Mouse (Mus musculus): ENCODE measurements around the gene Hmg20a. TPM values are rescaled to one million over a fixed set of nuclear protein-coding genes. Genes with fewer than 3 reads are reported as not detected.

Hmg20a gene
- polyA plus RNA-seq, 1 experiment from 2014 or later: 64.3 TPM

- H3K9me3 ChIP-seq (ENCODE audit: control insufficient read depth, low read length): no peaks in the 10 kb centered on the region
- WGBS: 85% methylated on average over 4 of the region's 4 CpGs
- ATAC-seq (ENCODE audit: low FRiP score, low TSS enrichment): no peak
- no peak overlapping the region for H3K4me2 ChIP-seq (replicated peaks; ENCODE audit: low read depth, low read length)
- H3K4me1 ChIP-seq (ENCODE audit: control insufficient read depth, insufficient read depth, low read length): 0 out of 2 replicates have a peak, but pooled peaks cover 3% of the 10 kb centered on the region
- H3K27ac ChIP-seq (ENCODE audit: low read depth, low read length): no peak overlapping the region
- peaks cover 30% of the 10 kb centered on the region; the same call in 1 of the 2 replicates for H3K36me3 ChIP-seq (ENCODE audit: control insufficient read depth, insufficient read depth, low read length)
- H3K9ac ChIP-seq (ENCODE audit: low read depth, low read length): no peak overlapping the region
- H3K27me3 ChIP-seq (ENCODE audit: control insufficient read depth, insufficient read depth, low read length): no peaks in the 10 kb centered on the region
- no peak overlapping the region for H3K4me3 ChIP-seq (ENCODE audit: low read length)
Measured at GRCm38 (mm10) chr9:56482623-56483022, 64.2 kb downstream of the Hmg20a start.

- no peaks in the 10 kb centered on the region for H3K9me3 ChIP-seq (ENCODE audit: control insufficient read depth, low read length)
- no peaks in the 10 kb centered on the region for H3K27me3 ChIP-seq (ENCODE audit: control insufficient read depth, insufficient read depth, low read length)
- 78% methylated on average over 1 of the region's 1 CpGs for WGBS
- H3K4me2 ChIP-seq (replicated peaks; ENCODE audit: low read depth, low read length): no peak overlapping the region
- peaks cover 47% of the 10 kb centered on the region for H3K36me3 ChIP-seq (ENCODE audit: control insufficient read depth, insufficient read depth, low read length)
- H3K4me1 ChIP-seq (ENCODE audit: control insufficient read depth, insufficient read depth, low read length): no peaks in the 10 kb centered on the region
- no peak overlapping the region for H3K9ac ChIP-seq (ENCODE audit: low read depth, low read length)
- no peak for ATAC-seq (ENCODE audit: low FRiP score, low TSS enrichment)
- H3K4me3 ChIP-seq (ENCODE audit: low read length): no peak overlapping the region
- no peak overlapping the region for H3K27ac ChIP-seq (ENCODE audit: low read depth, low read length)
Measured at GRCm38 (mm10) chr9:56485423-56485822, 67.0 kb downstream of the Hmg20a start.

GRCm38 (mm10) chr9:56486158-56486557 lies 67.7 kb downstream of the Hmg20a start:
- Histone ChIP-seq H3K27ac (ENCODE audit: low read depth, low read length) (no peak overlapping the region), H3K9me3 (ENCODE audit: control insufficient read depth, low read length) (no peaks in the 10 kb centered on the region), H3K4me2 (replicated peaks; ENCODE audit: low read depth, low read length) (no peak overlapping the region), H3K36me3 (ENCODE audit: control insufficient read depth, insufficient read depth, low read length) (peaks cover 54% of the 10 kb centered on the region), H3K4me1 (ENCODE audit: control insufficient read depth, insufficient read depth, low read length) (no peaks in the 10 kb centered on the region), H3K9ac (ENCODE audit: low read depth, low read length) (no peak overlapping the region), H3K27me3 (ENCODE audit: control insufficient read depth, insufficient read depth, low read length) (no peaks in the 10 kb centered on the region), H3K4me3 (ENCODE audit: low read length) (no peak overlapping the region)
- WGBS: 89% methylated on average over 3 of the region's 3 CpGs
- no peak for ATAC-seq (ENCODE audit: low FRiP score, low TSS enrichment)

GRCm38 (mm10) chr9:56487651-56488050 lies 69.2 kb downstream of the Hmg20a start:
- Histone ChIP-seq H3K4me3 (ENCODE audit: low read length) (no peak overlapping the region), H3K4me1 (ENCODE audit: control insufficient read depth, insufficient read depth, low read length) (no peaks in the 10 kb centered on the region), H3K27me3 (ENCODE audit: control insufficient read depth, insufficient read depth, low read length) (no peaks in the 10 kb centered on the region), H3K4me2 (replicated peaks; ENCODE audit: low read depth, low read length) (no peak overlapping the region), H3K27ac (ENCODE audit: low read depth, low read length) (no peak overlapping the region), H3K9me3 (ENCODE audit: control insufficient read depth, low read length) (no peaks in the 10 kb centered on the region), H3K36me3 (ENCODE audit: control insufficient read depth, insufficient read depth, low read length) (peaks cover 56% of the 10 kb centered on the region), H3K9ac (ENCODE audit: low read depth, low read length) (no peak overlapping the region)
- 89% methylated on average over 3 of the region's 3 CpGs for WGBS
- no peak for ATAC-seq (ENCODE audit: low FRiP score, low TSS enrichment)

- H3K9me3 ChIP-seq (ENCODE audit: control insufficient read depth, low read length): no peaks in the 10 kb centered on the region
- H3K4me3 ChIP-seq (ENCODE audit: low read length): no peak overlapping the region
- peaks cover 46% of the 10 kb centered on the region for H3K36me3 ChIP-seq (ENCODE audit: control insufficient read depth, insufficient read depth, low read length)
- 85% methylated on average over 3 of the region's 3 CpGs for WGBS
- H3K4me1 ChIP-seq (ENCODE audit: control insufficient read depth, insufficient read depth, low read length): no peaks in the 10 kb centered on the region
- no peak overlapping the region for H3K4me2 ChIP-seq (replicated peaks; ENCODE audit: low read depth, low read length)
- no peak for ATAC-seq (ENCODE audit: low FRiP score, low TSS enrichment)
- H3K9ac ChIP-seq (ENCODE audit: low read depth, low read length): no peak overlapping the region
- H3K27me3 ChIP-seq (ENCODE audit: control insufficient read depth, insufficient read depth, low read length): no peaks in the 10 kb centered on the region
- H3K27ac ChIP-seq (ENCODE audit: low read depth, low read length): no peak overlapping the region
Measured at GRCm38 (mm10) chr9:56492391-56492790, 74.0 kb downstream of the Hmg20a start.

- Histone ChIP-seq H3K9me3 (ENCODE audit: control insufficient read depth, low read length) (no peaks in the 10 kb centered on the region), H3K4me1 (ENCODE audit: control insufficient read depth, insufficient read depth, low read length) (no peaks in the 10 kb centered on the region), H3K36me3 (ENCODE audit: control insufficient read depth, insufficient read depth, low read length) (peaks cover 41% of the 10 kb centered on the region), H3K27ac (ENCODE audit: low read depth, low read length) (no peak overlapping the region), H3K4me2 (replicated peaks; ENCODE audit: low read depth, low read length) (no peak overlapping the region), H3K4me3 (ENCODE audit: low read length) (no peak overlapping the region), H3K27me3 (ENCODE audit: control insufficient read depth, insufficient read depth, low read length) (no peaks in the 10 kb centered on the region), H3K9ac (ENCODE audit: low read depth, low read length) (no peak overlapping the region)
- WGBS: 45% methylated on average over 1 of the region's 1 CpGs
- ATAC-seq (ENCODE audit: low FRiP score, low TSS enrichment): no peak
Measured at GRCm38 (mm10) chr9:56492916-56493315, 74.5 kb downstream of the Hmg20a start.

GRCm38 (mm10) chr9:56495088-56495487 lies 76.7 kb downstream of the Hmg20a start:
- Histone ChIP-seq H3K4me1 (ENCODE audit: control insufficient read depth, insufficient read depth, low read length) (peaks cover 6% of the 10 kb centered on the region; the same call in 1 of the 2 replicates), H3K27ac (ENCODE audit: low read depth, low read length) (no peak overlapping the region), H3K9me3 (ENCODE audit: control insufficient read depth, low read length) (no peaks in the 10 kb centered on the region), H3K36me3 (ENCODE audit: control insufficient read depth, insufficient read depth, low read length) (peaks cover 24% of the 10 kb centered on the region), H3K4me3 (ENCODE audit: low read length) (no peak overlapping the region), H3K9ac (ENCODE audit: low read depth, low read length) (no peak overlapping the region), H3K27me3 (ENCODE audit: control insufficient read depth, insufficient read depth, low read length) (no peaks in the 10 kb centered on the region), H3K4me2 (replicated peaks; ENCODE audit: low read depth, low read length) (no peak overlapping the region)
- 70% methylated on average over 7 of the region's 7 CpGs for WGBS
- no peak for ATAC-seq (ENCODE audit: low FRiP score, low TSS enrichment)

- no peak for ATAC-seq (ENCODE audit: low FRiP score, low TSS enrichment)
- Histone ChIP-seq H3K4me1 (ENCODE audit: control insufficient read depth, insufficient read depth, low read length) (peaks cover 12% of the 10 kb centered on the region), H3K27ac (ENCODE audit: low read depth, low read length) (no peak overlapping the region), H3K4me3 (ENCODE audit: low read length) (no peak overlapping the region), H3K4me2 (replicated peaks; ENCODE audit: low read depth, low read length) (no peak overlapping the region), H3K36me3 (ENCODE audit: control insufficient read depth, insufficient read depth, low read length) (peaks cover 18% of the 10 kb centered on the region), H3K27me3 (ENCODE audit: control insufficient read depth, insufficient read depth, low read length) (no peaks in the 10 kb centered on the region), H3K9me3 (ENCODE audit: control insufficient read depth, low read length) (no peaks in the 10 kb centered on the region), H3K9ac (ENCODE audit: low read depth, low read length) (no peak overlapping the region; the same call in 1 of the 2 replicates)
- 84% methylated on average over 5 of the region's 5 CpGs for WGBS
Measured at GRCm38 (mm10) chr9:56495795-56496232, 77.4 kb downstream of the Hmg20a start.

- H3K27me3 ChIP-seq (ENCODE audit: control insufficient read depth, insufficient read depth, low read length): no peaks in the 10 kb centered on the region
- no peaks in the 10 kb centered on the region for H3K9me3 ChIP-seq (ENCODE audit: control insufficient read depth, low read length)
- H3K4me2 ChIP-seq (replicated peaks; ENCODE audit: low read depth, low read length): no peak overlapping the region
- WGBS: 84% methylated on average over 5 of the region's 5 CpGs
- no peak for ATAC-seq (ENCODE audit: low FRiP score, low TSS enrichment)
- no peak overlapping the region for H3K9ac ChIP-seq (ENCODE audit: low read depth, low read length)
- no peak overlapping the region for H3K4me3 ChIP-seq (ENCODE audit: low read length)
- peaks cover 10% of the 10 kb centered on the region; the same call in 1 of the 2 replicates for H3K36me3 ChIP-seq (ENCODE audit: control insufficient read depth, insufficient read depth, low read length)
- H3K27ac ChIP-seq (ENCODE audit: low read depth, low read length): no peak overlapping the region
- peaks cover 20% of the 10 kb centered on the region for H3K4me1 ChIP-seq (ENCODE audit: control insufficient read depth, insufficient read depth, low read length)
Measured at GRCm38 (mm10) chr9:56496567-56496966, 78.2 kb downstream of the Hmg20a start.

Measured in kidney, embryonic 14.5 days (tissue).